Mouse (Mus musculus): Measurements from ENCODE around the gene Olfr1368. TPM values are rescaled to one million over a fixed set of nuclear protein-coding genes. Genes with fewer than 3 reads are reported as not detected.

The Olfr1368 gene
- polyA plus RNA-seq, 1 experiment, result not detected

DNA sequence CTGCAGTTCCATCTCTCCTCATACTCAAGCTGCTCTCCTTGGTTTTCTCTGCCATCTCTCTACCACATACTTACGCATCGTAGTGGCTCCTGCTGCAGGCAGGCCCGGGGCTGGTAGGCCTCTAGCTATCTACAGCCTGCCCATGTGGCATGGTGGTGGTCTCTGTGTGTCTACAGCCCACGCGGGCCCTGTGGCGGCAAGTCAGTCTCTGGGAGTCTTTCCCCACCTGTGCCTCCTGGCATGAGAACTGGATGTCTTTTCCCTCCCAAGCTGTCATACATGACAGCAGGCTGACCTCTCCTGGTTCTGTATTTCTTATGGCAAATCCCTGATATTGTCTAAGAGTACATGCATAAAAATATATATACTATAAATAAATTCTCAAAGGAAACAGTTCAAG lies 35.2 kb downstream of the Olfr1368 start:
- H3ac ChIP-seq (ENCODE audit: control insufficient read depth, insufficient read length, low read depth), result no peak overlapping the region
- H3K4me3 ChIP-seq (ENCODE audit: insufficient read depth, poor library complexity, severe bottlenecking), result no peak overlapping the region
- H3K79me2 ChIP-seq (ENCODE audit: control insufficient read depth, insufficient read depth), result no peaks in the 10 kb centered on the region
- no peaks in the 10 kb centered on the region for H3K36me3 ChIP-seq (ENCODE audit: control insufficient read depth, insufficient read depth)
- no peaks in the 10 kb centered on the region for H3K79me3 ChIP-seq (ENCODE audit: low read depth)
- H3K27me3 ChIP-seq (ENCODE audit: control insufficient read depth, insufficient read depth, insufficient read length), result no peaks in the 10 kb centered on the region
- TF ChIP-seq MYOG (IDR thresholded peaks at IDR 0.05; ENCODE audit: control insufficient read depth, extremely low read depth, insufficient read length) (no peak), CEBPB (IDR thresholded peaks at IDR 0.05; ENCODE audit: low read depth) (no peak), MYOD1 (IDR thresholded peaks at IDR 0.05; ENCODE audit: control insufficient read depth, insufficient read length, low read depth) (no peak), CTCF (IDR thresholded peaks at IDR 0.05; ENCODE audit: control insufficient read depth, insufficient read depth, insufficient read length) (no peak), FOSL1 (IDR thresholded peaks at IDR 0.05; ENCODE audit: insufficient read depth, low read length, poor library complexity, severe bottlenecking) (no peak), MAX (IDR thresholded peaks at IDR 0.05) (no peak), USF1 (IDR thresholded peaks at IDR 0.05; ENCODE audit: low read depth) (no peak)

DNA sequence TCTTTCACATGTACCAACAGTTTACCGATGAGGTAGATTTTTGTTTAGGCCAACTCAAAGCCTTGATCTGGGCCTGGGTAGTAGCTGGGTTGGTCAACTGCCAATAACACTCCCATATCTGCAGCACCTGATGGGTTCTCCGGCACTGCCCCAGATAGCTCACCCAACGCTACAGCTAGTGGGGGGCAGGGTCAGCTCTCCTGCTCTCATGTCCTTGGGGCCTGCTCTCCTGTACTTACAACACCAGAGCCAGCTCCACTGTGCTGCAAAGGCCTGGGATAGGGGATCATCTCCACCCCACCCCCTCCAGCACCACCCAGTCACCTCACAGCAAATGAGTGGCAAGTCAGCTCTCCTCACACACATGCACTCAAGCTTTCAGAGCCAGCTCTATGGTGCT lies 35.9 kb downstream of the Olfr1368 start:
- no peaks in the 10 kb centered on the region for H3K27me3 ChIP-seq (ENCODE audit: control insufficient read depth, insufficient read depth, insufficient read length)
- no peaks in the 10 kb centered on the region for H3K79me2 ChIP-seq (ENCODE audit: control insufficient read depth, insufficient read depth)
- no peak overlapping the region for H3ac ChIP-seq (ENCODE audit: control insufficient read depth, insufficient read length, low read depth)
- TF ChIP-seq CEBPB (IDR thresholded peaks at IDR 0.05; ENCODE audit: low read depth) (no peak), MYOD1 (IDR thresholded peaks at IDR 0.05; ENCODE audit: control insufficient read depth, insufficient read length, low read depth) (no peak)
- H3K79me3 ChIP-seq (ENCODE audit: low read depth), result no peaks in the 10 kb centered on the region
- no peak overlapping the region for H3K4me3 ChIP-seq (ENCODE audit: insufficient read depth, poor library complexity, severe bottlenecking)
- no peaks in the 10 kb centered on the region for H3K36me3 ChIP-seq (ENCODE audit: control insufficient read depth, insufficient read depth)

Other genes starting within 250 kb of the Olfr1368 start
- gene Olfr1370, start 70.9 kb downstream of the Olfr1368 start, polyA plus RNA-seq (2012; fragmentation: generic; extraction: Trizol), result not detected
- gene Olfr1369-ps1, start 34.4 kb downstream of the Olfr1368 start, polyA plus RNA-seq (2012; fragmentation: generic; extraction: Trizol), result not detected
- not detected for gene Olfr263, start 16.2 kb downstream of the Olfr1368 start, polyA plus RNA-seq (2012; fragmentation: generic; extraction: Trizol)
- 105 TPM for gene Trim27, start 33.6 kb upstream of the Olfr1368 start, polyA plus RNA-seq (2012; fragmentation: generic; extraction: Trizol)
- not detected for gene Gpx5, start 146.9 kb upstream of the Olfr1368 start, polyA plus RNA-seq (2012; fragmentation: generic; extraction: Trizol)
- gene Gpx6, start 166.3 kb upstream of the Olfr1368 start, polyA plus RNA-seq (2012; fragmentation: generic; extraction: Trizol), result not detected
- not detected for gene Olfr1367, start 201.0 kb upstream of the Olfr1368 start, polyA plus RNA-seq (2012; fragmentation: generic; extraction: Trizol)
- 3.1 TPM for gene Zscan12, start 217.0 kb upstream of the Olfr1368 start, polyA plus RNA-seq (2012; fragmentation: generic; extraction: Trizol)

Data from C2C12 (cell line).